Mouse (Mus musculus) MN1 (cell line): ENCODE measurements at regions not wholly inside any gene's neighbourhood (a gene's known extent, or its start where the extent isn't known, plus 50 kb on each side); places are given as distances from the start of the nearest gene placed in this dataset.

Experiments
- DNase-seq: peaks from one replicate; pipeline ENCODE4 v3.0.0-alpha.2; 2016; ENCODE audit warnings: low spot score

DNA sequence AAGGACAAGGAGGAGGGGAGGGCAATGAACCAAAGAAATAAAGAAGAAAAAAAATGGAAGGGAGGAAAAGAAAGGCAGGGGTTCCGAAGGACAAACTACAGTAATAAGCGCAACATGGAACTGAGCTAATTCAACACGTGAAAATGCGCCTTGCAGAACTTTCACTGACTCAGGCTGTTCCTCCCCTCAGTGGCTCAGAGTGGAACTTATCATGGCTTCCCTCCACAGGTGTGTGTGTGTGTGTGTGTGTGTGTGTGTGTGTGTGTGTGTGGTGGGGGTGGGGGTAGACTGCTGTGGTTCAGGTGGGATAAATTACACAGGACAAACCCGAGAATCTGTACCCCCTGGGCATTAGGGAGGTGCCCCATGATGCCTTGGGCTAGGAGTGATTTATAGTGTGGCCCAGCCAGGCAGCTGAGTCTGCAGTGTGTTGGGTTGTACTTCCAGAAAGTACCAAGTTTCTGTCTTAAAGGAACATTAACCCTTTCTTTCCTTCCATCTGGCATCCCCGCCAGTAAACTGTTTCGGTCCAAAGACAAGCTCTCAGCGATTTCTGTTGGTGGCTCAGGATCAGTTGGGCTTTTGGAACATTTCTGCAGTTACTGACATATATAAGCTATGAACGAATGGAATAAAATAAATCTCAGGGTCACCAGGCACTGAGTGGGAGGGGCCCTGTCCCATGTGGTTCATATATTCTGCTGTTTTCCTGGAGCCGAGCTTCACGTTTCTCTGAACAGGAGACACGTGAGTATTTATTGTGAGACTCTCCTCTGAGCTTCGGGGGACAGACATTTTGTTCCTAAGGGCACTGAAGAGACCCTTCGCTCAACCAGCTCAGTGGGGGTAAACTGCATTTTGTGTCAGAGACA, 71.1 kb upstream of the Lnx1 start:
- DNase-seq, result no peak

DNA sequence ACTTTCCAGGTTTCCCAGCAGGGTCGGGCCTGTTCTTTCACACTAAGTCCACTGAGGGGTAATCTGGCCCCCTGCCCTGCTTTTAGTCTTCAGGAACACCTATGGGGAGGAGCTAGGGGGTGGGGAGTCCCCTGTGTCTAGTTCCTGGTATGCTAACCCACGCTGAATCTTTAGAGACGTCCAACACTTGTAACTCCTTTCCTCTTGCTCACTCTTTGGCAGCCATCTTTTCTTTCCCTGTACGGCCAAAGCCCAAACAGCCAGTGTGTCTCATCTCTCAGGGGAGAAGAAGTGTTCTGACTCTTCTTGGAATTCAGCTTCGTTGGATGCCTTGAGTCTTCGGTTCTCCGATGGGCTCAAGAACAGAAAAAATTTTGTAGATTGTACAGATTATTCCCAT, 68.4 kb upstream of the Lnx1 start:
- DNase-seq, result no peak

DNA sequence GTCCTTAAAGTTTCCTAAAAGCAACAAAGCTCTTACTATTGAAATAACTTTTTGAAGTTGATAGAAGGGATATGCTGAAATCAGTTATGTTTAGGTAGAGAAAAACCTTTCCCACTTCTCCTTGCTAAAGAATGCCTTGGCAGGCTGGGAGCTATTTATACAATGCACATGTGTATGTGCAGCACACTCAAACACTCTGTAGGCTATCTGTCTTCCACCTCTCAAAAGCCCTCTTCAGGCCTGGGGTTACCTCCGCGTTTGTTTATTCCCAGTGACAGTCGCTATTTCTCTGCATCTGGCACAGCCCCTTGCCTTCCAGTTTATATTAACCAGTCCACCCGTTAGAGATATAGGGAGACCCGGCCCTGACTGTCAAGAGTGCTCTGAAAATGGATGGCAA, 66.3 kb upstream of the Lnx1 start:
- no peak for DNase-seq

- DNase-seq, result no peak
Measured at GRCm38 (mm10) chr5:74767993-74768392, 65.3 kb upstream of the Lnx1 start.

DNA sequence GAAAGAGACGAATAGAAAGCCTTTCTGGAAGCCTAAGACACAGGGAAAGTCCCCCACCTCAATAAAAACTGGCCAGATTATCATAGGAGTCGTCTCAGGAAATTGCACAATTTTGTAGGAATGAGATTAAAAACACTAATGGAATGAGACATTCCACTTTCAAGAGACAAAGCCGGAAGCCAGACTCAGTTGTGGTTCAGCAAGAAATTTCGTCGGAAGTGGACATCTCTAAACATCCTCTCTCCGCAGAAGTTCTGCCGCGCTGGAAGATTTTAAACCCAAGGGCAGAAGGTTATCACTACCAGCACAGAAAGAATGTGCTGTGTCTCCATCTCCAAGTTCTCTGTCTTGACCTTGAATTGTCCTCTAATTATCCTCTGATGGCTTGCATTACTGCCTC, 63.5 kb upstream of the Lnx1 start:
- no peak for DNase-seq

DNA sequence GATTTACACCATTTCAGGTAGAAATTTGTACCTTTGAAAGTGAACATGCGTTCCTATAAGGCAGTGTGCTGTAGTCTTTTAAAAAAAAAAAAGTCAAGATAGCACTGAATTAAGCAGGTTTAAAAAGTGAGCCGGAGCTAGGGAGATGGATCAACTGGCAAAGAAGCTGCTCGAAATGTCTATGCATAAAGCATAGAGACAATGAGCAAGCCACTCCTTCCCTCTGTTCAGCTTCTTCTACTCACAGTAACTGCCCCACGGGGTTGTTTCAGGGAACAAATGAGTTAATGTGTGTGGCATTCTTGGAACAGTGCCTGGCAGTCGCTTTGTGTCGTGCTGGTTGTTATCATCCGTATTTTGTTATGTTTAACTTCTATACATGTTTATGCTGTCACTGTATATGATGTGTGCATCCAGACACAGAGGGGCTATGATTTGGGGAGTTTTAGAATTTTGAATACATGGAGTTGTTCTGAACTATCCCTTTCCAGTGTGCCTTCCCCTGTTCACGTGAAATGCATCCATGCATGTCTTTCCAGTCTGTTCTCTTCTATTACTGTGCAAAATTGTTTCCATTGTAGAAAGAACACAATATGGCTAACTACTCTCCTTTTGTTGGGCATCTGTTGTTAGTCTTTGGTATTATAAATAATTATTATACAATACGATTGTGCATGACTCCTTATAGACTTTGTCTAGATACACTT, 62.5 kb upstream of the Lnx1 start:
- no peak for DNase-seq

GRCm38 (mm10) chr5:74757557-74757956, 54.8 kb upstream of the Lnx1 start:
- DNase-seq, result no peak

GRCm38 (mm10) chr5:74752961-74753360, 50.2 kb upstream of the Lnx1 start:
- DNase-seq, result no peak
